Mouse (Mus musculus) cerebellum, postnatal 25 days (tissue): ENCODE measurements around the gene Prom2.
A peak's percentile ranks its signal among the peaks of the same experiment; 100 is the strongest.

Experiments used
- DNase-seq, 2 experiments: peaks; one replicate each; pipeline ENCODE4 v3.0.0; 2021; ENCODE audit warnings: mixed read lengths in 2 of 2

Prom2 gene

GRCm38 (mm10) chr2:127523950-127524729 lies 17.1 kb downstream of the Prom2 start:
- DNase-seq, result peak; percentile 93 to 94

DNA sequence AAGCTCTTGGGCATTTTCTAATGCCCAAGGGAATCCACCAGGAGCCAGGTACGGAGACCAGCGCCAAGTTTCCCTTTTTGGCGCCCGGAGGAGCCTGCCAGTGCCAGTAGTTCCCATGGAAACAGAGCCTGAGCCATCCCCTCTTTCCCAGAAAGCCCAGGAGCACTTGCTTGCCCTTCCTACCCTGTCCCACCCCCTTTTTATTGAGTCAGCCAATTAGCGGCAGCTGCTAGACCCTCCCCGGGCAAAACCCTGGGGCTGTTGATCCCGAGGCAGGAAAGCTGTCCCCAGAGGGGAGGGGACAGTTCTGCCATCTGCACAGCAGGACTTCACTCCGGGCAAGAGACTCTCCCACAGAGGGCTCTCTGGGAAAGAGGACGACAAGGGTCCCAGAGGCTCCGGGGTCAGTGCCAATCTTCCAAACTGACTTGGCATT lies 19.2 kb downstream of the Prom2 start, which contains the start of gene Kcnip3:
Gene Kcnip3 (minus strand): TSS at position 89 of the 436 bp plus-strand sequence.
- DNase-seq, result peak; percentile 85 to 88

- DNase-seq, result peak; percentile 89 to 91
These were observed 19.9 kb downstream of the Prom2 start for GRCm38 (mm10) chr2:127521172-127522005.

DNA sequence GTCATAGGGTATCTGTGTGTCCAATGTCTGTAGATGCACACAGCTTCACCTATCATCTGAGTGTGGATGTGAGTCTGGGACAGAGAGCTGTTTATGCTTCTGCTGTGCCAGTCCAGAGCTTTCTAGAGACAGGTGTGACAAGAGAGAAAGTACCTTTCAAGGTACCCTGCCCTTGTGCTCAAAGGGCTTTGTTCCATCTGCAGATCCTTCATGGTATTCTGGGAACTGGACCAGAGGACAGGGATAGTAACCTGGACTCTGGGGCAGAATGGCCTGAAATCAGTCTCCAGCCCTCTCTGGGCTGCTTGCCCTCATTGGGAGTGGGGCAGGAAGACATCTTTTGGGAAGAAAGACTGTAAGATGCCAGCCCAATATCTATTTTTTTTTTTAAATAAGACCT lies 21.1 kb downstream of the Prom2 start:
- DNase-seq, result peak; percentile 56 to 60

GRCm38 (mm10) chr2:127519308-127519707 lies 22.0 kb downstream of the Prom2 start:
- DNase-seq, result peak; percentile 51 to 54

DNA sequence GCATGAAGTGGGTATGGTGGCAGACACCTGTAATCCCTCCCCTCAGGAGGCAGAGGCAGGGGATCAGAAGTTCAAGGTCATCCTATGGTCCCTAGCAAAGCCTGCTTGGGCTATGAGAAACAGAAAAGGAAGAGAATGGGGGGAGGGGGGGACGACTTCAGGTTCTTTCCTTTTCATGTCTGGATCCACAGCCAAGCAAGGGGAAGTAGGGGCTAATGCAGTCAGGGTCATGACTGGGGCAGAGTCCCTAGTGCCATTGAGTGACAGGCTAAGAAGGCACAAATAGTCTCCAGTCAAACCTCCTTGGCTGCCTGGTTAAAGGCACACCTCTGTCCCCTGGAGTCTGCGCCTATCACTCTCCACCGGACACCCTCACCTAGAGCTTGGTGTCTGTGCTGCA lies 22.4 kb downstream of the Prom2 start:
- no peak for DNase-seq

DNA sequence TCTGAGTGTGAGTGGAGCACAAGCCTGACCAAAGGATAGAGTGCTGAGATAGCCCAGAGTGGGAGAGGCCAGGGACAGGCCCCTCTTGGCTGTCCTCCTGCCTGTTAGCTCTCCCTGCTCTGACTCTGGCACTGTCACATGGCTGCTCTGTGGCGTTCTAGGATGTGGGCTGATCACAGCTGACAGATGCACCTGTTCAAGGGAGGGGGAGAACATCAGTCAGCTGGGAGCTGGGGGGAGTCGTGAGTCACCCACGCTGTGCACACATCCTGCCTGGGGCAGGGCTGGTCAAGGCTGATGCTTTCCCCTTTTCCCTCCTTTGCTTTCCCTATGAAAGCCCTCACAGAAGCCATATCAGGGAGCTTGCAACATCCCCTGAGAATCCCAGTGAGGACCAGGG lies 23.0 kb downstream of the Prom2 start:
- no peak for DNase-seq

- DNase-seq, result no peak
These were observed 24.2 kb downstream of the Prom2 start for GRCm38 (mm10) chr2:127517081-127517480.

- DNase-seq, result no peak
These were observed 26.7 kb downstream of the Prom2 start for GRCm38 (mm10) chr2:127514380-127515124.

DNA sequence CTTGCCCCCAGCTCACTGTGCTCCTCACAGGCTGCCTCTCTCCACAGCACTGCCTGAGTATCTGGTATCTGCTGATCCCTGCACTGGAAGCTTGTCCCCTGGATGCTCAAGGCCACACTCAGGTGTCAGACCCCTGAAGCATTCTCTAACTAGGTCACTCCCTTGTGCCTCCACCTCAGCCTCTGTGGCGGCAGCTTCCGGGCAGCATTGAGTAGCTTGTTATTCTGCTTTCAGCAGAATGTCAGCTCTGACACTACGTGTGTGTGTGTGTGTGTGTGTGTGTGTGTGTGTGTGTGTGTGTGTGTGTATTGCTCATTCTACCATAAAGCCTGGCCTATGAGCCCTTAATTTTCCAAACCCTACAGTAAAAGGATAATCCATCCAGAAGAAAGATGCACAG lies 28.0 kb downstream of the Prom2 start:
- peak; percentile 50 to 60 for DNase-seq

DNA sequence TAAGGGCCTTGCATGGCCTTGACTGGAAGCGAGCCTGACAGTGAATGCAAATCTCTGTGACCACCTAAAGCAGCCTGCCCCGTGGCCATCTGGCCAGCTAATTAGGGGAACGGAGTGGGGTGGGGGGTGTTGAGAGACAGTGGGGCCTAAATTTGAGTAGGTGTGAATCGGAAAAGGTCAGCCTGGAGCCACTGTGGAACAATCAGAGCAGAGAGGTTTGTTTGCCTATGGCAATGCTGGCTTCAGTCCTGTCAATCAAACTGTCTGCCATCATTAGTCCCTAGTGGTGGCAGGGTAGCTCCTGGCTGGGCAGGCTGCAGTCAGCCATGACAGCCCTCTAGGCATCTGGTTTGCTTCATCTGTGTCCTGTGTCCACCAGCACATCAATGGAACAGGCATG lies 29.8 kb downstream of the Prom2 start:
- DNase-seq, result peak in 1 of 2 experiments; percentile 43

- peak; percentile 66 to 80 for DNase-seq
These were observed 33.2 kb downstream of the Prom2 start for GRCm38 (mm10) chr2:127507967-127508660.

DNA sequence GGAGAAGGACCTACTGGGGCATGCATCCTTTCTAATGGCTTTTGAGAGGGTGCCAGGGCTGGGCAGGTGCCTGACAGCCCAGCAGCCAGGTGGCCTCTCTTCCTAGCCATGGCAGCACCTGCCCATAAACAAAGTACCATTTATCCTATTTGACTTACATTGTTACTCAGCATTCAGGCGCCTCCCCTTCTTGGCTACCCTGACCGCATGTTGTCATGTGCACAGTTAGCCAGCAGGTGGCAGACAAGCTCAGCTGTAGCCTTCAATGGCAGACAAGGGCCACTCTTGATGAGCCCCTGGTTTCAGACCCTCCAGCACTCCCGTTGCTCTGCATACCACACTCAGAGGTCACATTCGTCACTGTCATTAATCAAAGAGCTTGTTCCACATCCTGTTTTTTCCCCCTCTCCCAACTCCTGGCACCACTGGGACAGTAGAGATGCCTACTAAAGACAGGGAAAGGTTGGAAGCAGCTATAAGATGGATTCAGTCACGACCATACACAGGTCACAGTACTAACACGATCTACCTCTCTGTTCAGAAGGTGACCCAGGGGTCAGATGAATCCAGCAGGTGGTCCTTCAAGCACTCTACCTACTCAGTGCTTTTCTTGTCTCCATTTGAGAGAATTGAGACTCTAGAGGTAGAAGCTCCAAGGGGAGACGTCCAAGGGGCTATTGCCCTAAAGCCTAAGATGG lies 34.0 kb downstream of the Prom2 start:
- peak; percentile 92 to 94 for DNase-seq

- no peak for DNase-seq
These were observed 35.1 kb downstream of the Prom2 start for GRCm38 (mm10) chr2:127506131-127506632.

GRCm38 (mm10) chr2:127505196-127505595 lies 36.1 kb downstream of the Prom2 start:
- DNase-seq, result no peak

- DNase-seq, result peak; percentile 53 to 74
These were observed 37.3 kb downstream of the Prom2 start for GRCm38 (mm10) chr2:127503751-127504549.

GRCm38 (mm10) chr2:127501061-127501460 lies 40.2 kb downstream of the Prom2 start:
- peak; percentile 55 to 77 for DNase-seq

DNA sequence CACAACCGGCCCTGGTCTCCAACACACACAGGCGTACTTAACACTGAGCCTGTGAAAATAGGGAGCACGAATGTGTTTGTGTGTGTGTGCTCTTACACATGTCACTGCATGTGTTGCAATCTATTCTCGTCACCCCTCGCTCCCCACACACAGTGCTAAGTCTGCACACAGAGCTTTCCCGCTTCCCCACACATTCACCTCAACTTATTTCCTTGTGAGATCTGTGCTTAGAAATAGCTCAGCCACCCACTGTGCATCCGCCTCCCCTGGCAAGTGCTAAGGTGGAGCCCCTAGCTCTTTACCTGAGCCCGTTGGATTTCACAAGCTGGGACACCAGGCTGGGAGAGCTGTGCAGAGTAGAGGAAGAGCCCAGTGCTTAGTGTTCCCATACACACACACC lies 42.5 kb downstream of the Prom2 start:
- DNase-seq, result no peak

- no peak for DNase-seq
These were observed 44.9 kb downstream of the Prom2 start for GRCm38 (mm10) chr2:127496321-127496720.

DNA sequence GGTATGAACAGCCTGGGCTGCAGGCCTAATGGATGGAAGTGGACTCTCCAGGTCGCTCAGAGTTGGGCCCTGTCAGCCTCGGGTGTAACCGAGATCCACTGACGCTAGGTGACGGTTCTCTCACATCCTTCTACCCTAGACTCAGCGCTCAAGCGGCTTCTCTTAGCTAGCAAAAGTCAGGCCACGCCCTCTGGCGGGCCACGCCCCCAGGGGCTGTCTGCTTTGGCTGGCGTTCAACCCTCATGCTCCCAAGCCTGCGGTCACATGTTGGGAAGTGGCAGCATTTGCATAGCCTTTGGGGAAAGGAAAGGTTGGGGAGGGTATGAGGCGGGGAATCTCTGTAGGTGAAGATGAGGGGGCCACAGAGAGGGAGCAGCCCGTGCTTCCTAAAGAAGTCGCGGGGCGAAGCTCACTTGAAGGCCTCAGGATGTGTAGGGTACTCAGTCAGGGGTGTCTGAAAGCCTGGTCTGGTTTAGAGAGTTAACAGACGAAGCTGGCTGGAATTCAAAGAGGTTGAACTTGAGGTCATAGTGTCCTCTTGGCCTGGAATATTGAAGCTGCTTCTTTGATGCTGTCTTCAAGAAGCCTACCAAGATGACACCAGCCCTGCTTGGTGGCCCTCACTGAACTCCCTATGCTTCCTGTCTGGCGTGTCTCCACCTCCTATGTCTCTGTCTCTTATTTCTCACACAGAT lies 56.6 kb downstream of the Prom2 start:
- DNase-seq, result peak; percentile 41 to 63
